Mouse (Mus musculus) kidney, embryonic 16.5 days (tissue): ENCODE measurements around the gene Asb10. TPM values are rescaled to one million over a fixed set of nuclear protein-coding genes. Genes with fewer than 3 reads are reported as not detected.
"Not testable (repeated sequence)": the region's sequence is repeated elsewhere in the genome, so short reads cannot be mapped to it uniquely, and the experiment has no call there.

Experiments used
- ATAC-seq: fragments of 200-750 bp; cut with Nextera tagmentation; 2 replicates; pipeline ENCODE4 v1.8.0; 2017; ENCODE audit warnings: moderate TSS enrichment; ENCODE audit not compliant: low FRiP score, low TSS enrichment
- H3K27ac ChIP-seq: fragments of 300-500 bp; sonication (generic); 2 replicates; pipeline ENCODE4 v1.5.1; 2014; ENCODE audit warnings: low read length
- H3K27me3 ChIP-seq: fragments of 300-500 bp; sonication (generic); 2 replicates; pipeline ENCODE4 v1.6.1; 2014; ENCODE audit warnings: low read length, control low read depth, mixed read lengths; ENCODE audit not compliant: insufficient read depth
- H3K36me3 ChIP-seq: fragments of 300-500 bp; sonication (generic); 2 replicates; pipeline ENCODE4 v1.6.1; 2014; ENCODE audit warnings: low read length, control low read depth, mixed read lengths; ENCODE audit not compliant: insufficient read depth
- H3K4me1 ChIP-seq: fragments of 300-500 bp; sonication (generic); 2 replicates; pipeline ENCODE4 v1.6.1; 2014; ENCODE audit warnings: low read length, control low read depth, mixed read lengths; ENCODE audit not compliant: insufficient read depth
- H3K4me2 ChIP-seq: fragments of 300-500 bp; sonication (generic); replicated peaks from 2 replicates; pipeline ENCODE4 v1.6.1; 2014; ENCODE audit warnings: low read depth, low read length
- H3K4me3 ChIP-seq: fragments of 300-500 bp; sonication (generic); 2 replicates; pipeline ENCODE4 v1.5.1; 2014; ENCODE audit warnings: mild to moderate bottlenecking, low read length
- H3K9ac ChIP-seq: fragments of 300-500 bp; sonication (generic); replicated peaks from 2 replicates; pipeline ENCODE4 v1.6.1; 2014; ENCODE audit warnings: low read length
- H3K9me3 ChIP-seq: fragments of 300-500 bp; sonication (generic); 2 replicates; pipeline ENCODE4 v1.6.1; 2016; ENCODE audit warnings: low read length, control low read depth
- WGBS: fragments of 180-500 bp; shearing (Covaris S2); extraction: QIAGEN DNeasy Blood & Tissue Kit; methylation state at CpG from one replicate; pipeline ENCODE4 v1.1.7; 2014; 5-methylcytosine and 5-hydroxymethylcytosine counted together
- polyA plus RNA-seq: library from polyadenylated mRNA; unstranded; fragments of >200 nt; fragmentation: Nextera tagmentation; extraction: Ambion mirVana; gene quantifications from 2 replicates; pipeline ENCODE4 v1.2.1, GENCODE M21; 2015

The Asb10 gene
- polyA plus RNA-seq, 1 experiment from 2014 or later, result 0.42 TPM

DNA sequence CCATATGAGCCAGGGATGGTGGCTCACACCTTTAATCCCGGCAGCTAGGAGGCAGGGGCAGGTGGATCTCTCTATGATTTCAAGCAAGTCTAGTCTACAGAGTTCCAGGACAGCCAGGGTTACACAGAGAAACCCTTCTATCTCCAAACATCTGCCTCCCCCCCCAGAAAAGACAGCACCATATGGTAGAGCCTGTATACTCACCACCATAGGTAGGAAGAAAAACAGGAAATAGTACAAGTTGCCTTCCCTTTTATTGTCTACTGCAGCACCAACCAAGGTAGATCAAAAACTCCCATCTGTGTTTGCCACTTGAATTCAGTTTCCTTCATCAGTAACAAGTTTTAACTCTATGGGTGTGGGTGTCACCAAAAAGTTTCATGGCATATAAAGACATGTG lies 35.2 kb upstream of the Asb10 start:
- H3K27me3 ChIP-seq, result no peaks in the 10 kb centered on the region
- H3K36me3 ChIP-seq, result peaks cover 33% of the 10 kb centered on the region
- WGBS, result 90% methylated on average over 1 of the region's 1 CpGs
- ATAC-seq, result no peak
- H3K27ac ChIP-seq, result no peak overlapping the region
- H3K9me3 ChIP-seq, result no peaks in the 10 kb centered on the region
- H3K4me2 ChIP-seq, result peak overlapping the region; percentile 62
- H3K4me3 ChIP-seq, result peak overlapping the region; percentile 74; the same call in 1 of the 2 replicates
- peak overlapping the region; percentile 71; the same call in 1 of the 2 replicates for H3K9ac ChIP-seq
- peaks cover 13% of the 10 kb centered on the region for H3K4me1 ChIP-seq

DNA sequence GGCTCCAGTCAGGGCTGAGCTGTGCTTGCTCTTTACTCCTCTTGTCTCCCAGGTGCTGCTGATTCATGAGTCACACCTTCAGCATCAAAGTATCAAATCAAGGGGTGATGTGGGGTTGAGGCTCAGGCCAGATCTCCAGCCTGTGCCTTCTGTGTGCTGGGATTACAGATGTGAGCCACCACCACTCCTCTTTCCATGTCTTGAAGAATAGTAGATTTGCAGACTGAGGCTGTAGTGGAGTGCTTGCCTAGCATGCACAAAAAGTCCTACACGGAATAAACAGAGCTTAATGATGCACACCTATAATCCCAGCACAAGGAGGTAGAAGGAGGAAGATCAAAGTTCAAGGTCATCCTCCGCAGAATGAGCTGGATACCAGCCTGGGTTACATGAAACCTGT lies 15.9 kb upstream of the Asb10 start, which contains the start of gene 4931409K22Rik:
Gene 4931409K22Rik, minus strand, starts transcription at position 101 of the 400 bp plus-strand sequence.
- H3K36me3 ChIP-seq, result no peaks in the 10 kb centered on the region

GRCm38 (mm10) chr5:24555335-24555734 lies 14.6 kb upstream of the Asb10 start:
- H3K9ac ChIP-seq, H3K9me3 ChIP-seq, H3K4me2 ChIP-seq, H3K27ac ChIP-seq, H3K27me3 ChIP-seq, H3K4me3 ChIP-seq, H3K36me3 ChIP-seq, ATAC-seq: not testable (repeated sequence)
- 95% methylated on average over 7 of the region's 7 CpGs for WGBS
- H3K4me1 ChIP-seq, result peaks cover 17% of the 10 kb centered on the region

More for the DNA sequence above, 15.9 kb upstream of the Asb10 start, which contains the start of gene 4931409K22Rik:
- no peak within 1 kb of the TSS for H3K4me3 ChIP-seq
- no peak within 1 kb of the TSS for H3K9ac ChIP-seq
- H3K4me2 ChIP-seq, result no peak within 1 kb of the TSS
- ATAC-seq, result no peak
- H3K4me1 ChIP-seq, result peaks cover 3% of the 10 kb centered on the region
- H3K27me3 ChIP-seq, result peaks cover 4% of the 10 kb centered on the region; the same call in 1 of the 2 replicates
- WGBS, result 59% methylated on average over 2 of the region's 2 CpGs
- H3K27ac ChIP-seq, result no peak within 1 kb of the TSS
- H3K9me3 ChIP-seq, result 0 out of 2 replicates have a peak, but pooled peaks cover 3% of the 10 kb centered on the region

- 0 out of 2 replicates have a peak, but pooled peaks cover 3% of the 10 kb centered on the region for H3K9me3 ChIP-seq
- H3K9ac ChIP-seq, result no peak overlapping the region
- no peak overlapping the region for H3K4me3 ChIP-seq
- H3K27ac ChIP-seq, result no peak overlapping the region
- H3K4me1 ChIP-seq, result peaks cover 20% of the 10 kb centered on the region
- H3K27me3 ChIP-seq, result peaks cover 16% of the 10 kb centered on the region
- WGBS, result 67% methylated on average over 5 of the region's 5 CpGs
- no peak overlapping the region for H3K4me2 ChIP-seq
- no peak for ATAC-seq
- no peaks in the 10 kb centered on the region for H3K36me3 ChIP-seq
Measured at GRCm38 (mm10) chr5:24553621-24554244, 13.0 kb upstream of the Asb10 start.

- 33% methylated on average over 2 of the region's 2 CpGs for WGBS
- Histone ChIP-seq H3K4me3 (peak overlapping the region; percentile 13; the same call in 1 of the 2 replicates), H3K27me3 (peaks cover 18% of the 10 kb centered on the region), H3K4me2 (peak overlapping the region; percentile 57), H3K27ac (0 out of 2 replicates have a peak overlapping the region, but pooled peaks have one; percentile 5), H3K9ac (peak overlapping the region; percentile 54), H3K4me1 (peaks cover 20% of the 10 kb centered on the region), H3K36me3 (no peaks in the 10 kb centered on the region), H3K9me3 (0 out of 2 replicates have a peak, but pooled peaks cover 3% of the 10 kb centered on the region)
- ATAC-seq, result no peak; the same call in 1 of the 2 replicates
Measured at GRCm38 (mm10) chr5:24551317-24551688, 10.5 kb upstream of the Asb10 start.

- Histone ChIP-seq H3K4me1 (peaks cover 20% of the 10 kb centered on the region), H3K27me3 (peaks cover 18% of the 10 kb centered on the region), H3K27ac (0 out of 2 replicates have a peak overlapping the region, but pooled peaks have one; percentile 5), H3K9ac (peak overlapping the region; percentile 54), H3K4me3 (peak overlapping the region; percentile 13; the same call in 1 of the 2 replicates), H3K36me3 (no peaks in the 10 kb centered on the region), H3K4me2 (peak overlapping the region; percentile 57), H3K9me3 (0 out of 2 replicates have a peak, but pooled peaks cover 1% of the 10 kb centered on the region)
- 15% methylated on average over 26 of the region's 26 CpGs for WGBS
- ATAC-seq, result peak; percentile 74
Measured at GRCm38 (mm10) chr5:24550598-24551316, 10.0 kb upstream of the Asb10 start.

DNA sequence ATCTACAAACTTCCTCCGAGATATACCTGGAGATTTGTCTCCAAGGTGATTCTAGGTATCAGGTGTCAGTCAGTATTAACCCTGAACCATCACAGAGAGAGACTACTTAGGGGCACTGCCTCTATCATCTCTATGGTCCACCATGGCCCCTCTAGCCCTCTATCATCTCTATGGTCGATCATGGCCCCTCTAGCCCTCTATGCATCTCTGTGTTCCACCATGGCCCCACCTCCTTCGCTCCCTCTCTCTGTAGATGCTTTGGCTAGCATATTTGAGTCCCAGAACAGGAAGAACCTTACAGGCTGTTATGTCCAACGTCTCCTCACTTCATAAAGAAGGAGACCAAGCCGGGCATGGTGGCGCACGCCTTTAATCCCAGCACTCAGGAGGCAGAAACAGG lies 1.9 kb upstream of the Asb10 start:
- no peaks in the 10 kb centered on the region for H3K36me3 ChIP-seq
- no peaks in the 10 kb centered on the region for H3K9me3 ChIP-seq
- peaks cover 17% of the 10 kb centered on the region for H3K4me1 ChIP-seq
- no peak overlapping the region for H3K27ac ChIP-seq
- H3K27me3 ChIP-seq, result peaks cover 5% of the 10 kb centered on the region; the same call in 1 of the 2 replicates
- H3K9ac ChIP-seq, result no peak overlapping the region
- H3K4me3 ChIP-seq, result no peak overlapping the region
- ATAC-seq, result no peak
- H3K4me2 ChIP-seq, result no peak overlapping the region
- WGBS, result 78% methylated on average over 7 of the region's 7 CpGs

DNA sequence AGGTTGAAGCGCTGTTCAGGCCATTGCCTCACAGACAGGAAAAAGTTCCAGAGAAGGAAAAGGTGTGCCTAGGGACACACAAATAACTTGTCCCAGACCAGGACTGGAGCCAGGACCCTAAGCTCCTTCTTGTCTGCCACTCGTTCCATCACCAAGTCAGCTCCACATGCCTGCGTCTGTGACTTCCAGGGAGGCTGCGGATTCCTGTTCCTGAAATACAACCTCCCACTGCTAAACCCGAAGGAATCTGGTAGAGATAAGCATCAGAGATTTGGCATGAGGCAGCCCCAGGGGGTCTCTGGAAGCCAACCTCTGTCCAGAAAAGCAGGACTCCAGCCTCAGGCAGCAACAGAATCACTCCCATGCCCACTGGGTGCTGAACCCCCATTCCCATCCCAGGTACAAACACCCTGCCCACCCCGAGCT lies 379 bp upstream of the Asb10 start:
- H3K27ac ChIP-seq, result no peak overlapping the region

GRCm38 (mm10) chr5:24539571-24540296 lies 1.0 kb downstream of the Asb10 start:
- peak overlapping the region; percentile 51; the same call in 1 of the 2 replicates for H3K4me2 ChIP-seq
- no peaks in the 10 kb centered on the region for H3K36me3 ChIP-seq
- H3K27ac ChIP-seq, result no peak overlapping the region
- WGBS, result 72% methylated on average over 22 of the region's 22 CpGs
- H3K4me1 ChIP-seq, result peaks cover 17% of the 10 kb centered on the region
- ATAC-seq, result no peak
- H3K9ac ChIP-seq, result no peak overlapping the region
- H3K27me3 ChIP-seq, result peaks cover 5% of the 10 kb centered on the region; the same call in 1 of the 2 replicates
- no peak overlapping the region for H3K4me3 ChIP-seq
- no peaks in the 10 kb centered on the region for H3K9me3 ChIP-seq

More for the DNA sequence above, 379 bp upstream of the Asb10 start:
- Histone ChIP-seq H3K9ac (no peak overlapping the region), H3K9me3 (no peaks in the 10 kb centered on the region), H3K4me2 (peak overlapping the region; percentile 51), H3K4me1 (peaks cover 17% of the 10 kb centered on the region), H3K4me3 (no peak overlapping the region), H3K27me3 (peaks cover 5% of the 10 kb centered on the region; the same call in 1 of the 2 replicates), H3K36me3 (no peaks in the 10 kb centered on the region)
- 15% methylated on average over 6 of the region's 6 CpGs for WGBS
- ATAC-seq, result peak; percentile 29; the same call in 1 of the 2 replicates
